In genomic region chr3:152432677-152433076, GRCm38 (mm10) we compare ENCODE assay signal across 27 mouse cellular contexts. TPM values are rescaled to one million over a fixed set of nuclear protein-coding genes. Genes with fewer than 3 reads are reported as not detected.
A peak's percentile ranks its signal among the peaks of the same experiment; 100 is the strongest.
DNase-seq lines count a peak whose midpoint lies in the region; ATAC-seq and TF ChIP-seq lines count a peak whose summit lies in the region.
"Had no signal": no experiment of that assay in that cellular context is flagged by ENCODE, and none has a peak within 500 bp of the region (broad histone marks: within the 10 kb centered on the region; RNA-seq: fewer than 3 reads in every experiment).

No protein-coding gene starts in this region.

- no peak for TF ChIP-seq CTCF in layer of hippocampus, adult 2 months (conservative IDR thresholded peaks at IDR 0.05)

- ATAC-seq in CD4-positive, CD25-positive, alpha-beta regulatory T cell, adult 4 months: peak; percentile 82
- ATAC-seq: forebrain, embryonic 15.5 days; intestine, embryonic 16.5 days had no signal

- peak overlapping the region; percentile 30; the same call in 1 of the 2 replicates for H3K27ac ChIP-seq in layer of hippocampus, adult 2 months
- H3K27ac ChIP-seq: embryonic facial prominence, embryonic 12.5 days; embryonic facial prominence, embryonic 15.5 days; forebrain, embryonic 12.5 days; forebrain, embryonic 15.5 days; heart, adult 2 months; heart, embryonic 10.5 days; heart, embryonic 13.5 days; hindbrain, embryonic 12.5 days; hindbrain, embryonic 15.5 days had no signal

- H3K4me3 ChIP-seq in layer of hippocampus, adult 2 months: no peak overlapping the region
- H3K4me3 ChIP-seq: embryonic facial prominence, embryonic 12.5 days; embryonic facial prominence, embryonic 15.5 days; forebrain, embryonic 12.5 days; forebrain, embryonic 15.5 days; heart, adult 2 months; heart, embryonic 10.5 days; heart, embryonic 13.5 days; hindbrain, embryonic 12.5 days; hindbrain, embryonic 15.5 days had no signal

- DNase-seq in layer of hippocampus, adult 2 months (ENCODE audit: low spot score in 2 of 2): no peak
- DNase-seq in layer of hippocampus, postnatal 10 days (ENCODE audit: low spot score in 2 of 2): no peak
- DNase-seq in induced T-regulatory cell, adult 2 months (ENCODE audit: low read depth): peak; percentile 45
- peak; percentile 55 for DNase-seq in naive thymus-derived CD4-positive, alpha-beta T cell, adult 2 months (ENCODE audit: low read depth)
- no peak for DNase-seq in cerebellum, postnatal 14 days
- no peak for DNase-seq in neural tube, embryonic 10.5 days (ENCODE audit: extremely low spot score, low spot score)
- no peak for DNase-seq in ovary, postnatal 36 days (ENCODE audit: low spot score)
- DNase-seq: adrenal gland, postnatal 10 days; adrenal gland, postnatal 36 days; cerebellum, adult 18-20 months; cerebellum, adult 9-10 months; cerebellum, postnatal 25 days; gastrocnemius, postnatal 10 days; gastrocnemius, postnatal 36 days; heart, adult 2 months; heart, postnatal 14 days; heart, postnatal 4 days had no signal

RNA-seq across cellular contexts. Expression of gene Zzz3, which starts 37.4 kb away (rescaled TPM):
- total RNA-seq in layer of hippocampus, adult 2 months (2021): 10 to 100 TPM; 45.3 to 45.7 TPM
- 10 to 100 TPM; 31.9 to 33.9 TPM for total RNA-seq in layer of hippocampus, postnatal 10 days (2021)
- polyA plus RNA-seq in CD4-positive, CD25-positive, alpha-beta regulatory T cell, adult 4 months (2017; shearing (Covaris generic)): 10 to 100 TPM; 33.7 to 34.7 TPM

Comparison
In these comparisons a context has a peak if more than half of its experiments do, and no peak if none do; other contexts are left out.
1. DNase-seq: peak in induced T-regulatory cell, adult 2 months (single experiment) and naive thymus-derived CD4-positive, alpha-beta T cell, adult 2 months (single experiment); none in layer of hippocampus, adult 2 months (0 of 2), layer of hippocampus, postnatal 10 days (0 of 2), cerebellum, postnatal 14 days (0 of 2), neural tube, embryonic 10.5 days (single experiment) and ovary, postnatal 36 days (single experiment).